Mouse (Mus musculus) spleen, postnatal 14 days (tissue): ENCODE measurements around the gene Gast.
"Not testable (repeated sequence)": the region's sequence is repeated elsewhere in the genome, so short reads cannot be mapped to it uniquely, and the experiment has no call there.

Experiments used
- DNase-seq, 2 experiments: peaks; one replicate each; pipeline ENCODE4 v3.0.0; 2021 to 2022; ENCODE audit warnings: low spot score in 2 of 2

The Gast gene

GRCm38 (mm10) chr11:100320701-100321410 is 13.4 kb upstream of the Gast start:
- not testable (repeated sequence) for DNase-seq

GRCm38 (mm10) chr11:100321479-100322305 is 12.5 kb upstream of the Gast start:
- DNase-seq = not testable (repeated sequence)

DNA sequence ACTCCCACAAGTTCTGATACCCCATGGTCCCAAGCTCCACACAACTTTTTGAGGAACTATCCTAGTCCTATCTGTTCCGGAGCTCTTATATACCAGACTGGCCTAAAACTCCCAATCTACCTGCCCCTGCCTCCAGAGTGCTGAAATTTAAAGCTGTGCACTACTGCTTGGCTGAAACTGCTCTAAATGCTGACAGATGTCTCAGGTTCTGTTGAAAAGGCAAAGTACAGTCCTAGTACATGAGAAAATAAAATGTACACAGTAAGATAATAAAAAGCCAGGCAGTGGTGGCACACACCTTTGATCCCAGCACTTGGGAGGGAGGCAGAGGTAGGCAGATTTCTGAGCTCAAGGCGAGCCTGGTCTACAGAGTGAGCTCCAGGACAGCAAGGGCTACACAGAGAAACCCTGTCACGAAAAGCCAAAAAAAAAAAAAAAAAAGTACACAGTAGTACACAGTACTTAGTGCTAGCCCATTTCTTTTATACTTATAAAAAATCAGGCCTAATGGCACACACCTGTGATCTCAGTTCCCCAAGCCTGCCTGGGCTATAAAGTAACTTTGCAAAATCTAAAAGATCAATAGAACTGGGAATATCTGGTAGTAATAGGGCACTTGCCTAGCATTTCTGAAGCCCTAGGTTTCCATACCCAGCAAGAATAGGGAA is 11.5 kb upstream of the Gast start:
- DNase-seq = no peak

- DNase-seq = peak in 1 of 2 experiments; percentile 61
Measured at GRCm38 (mm10) chr11:100323578-100323977, 10.6 kb upstream of the Gast start.

- DNase-seq = no peak
Measured at GRCm38 (mm10) chr11:100325062-100325629, 9.1 kb upstream of the Gast start.

- no peak for DNase-seq
Measured at GRCm38 (mm10) chr11:100327316-100327715, 6.9 kb upstream of the Gast start.

- DNase-seq = no peak
Measured at GRCm38 (mm10) chr11:100327761-100328160, 6.4 kb upstream of the Gast start.

DNA sequence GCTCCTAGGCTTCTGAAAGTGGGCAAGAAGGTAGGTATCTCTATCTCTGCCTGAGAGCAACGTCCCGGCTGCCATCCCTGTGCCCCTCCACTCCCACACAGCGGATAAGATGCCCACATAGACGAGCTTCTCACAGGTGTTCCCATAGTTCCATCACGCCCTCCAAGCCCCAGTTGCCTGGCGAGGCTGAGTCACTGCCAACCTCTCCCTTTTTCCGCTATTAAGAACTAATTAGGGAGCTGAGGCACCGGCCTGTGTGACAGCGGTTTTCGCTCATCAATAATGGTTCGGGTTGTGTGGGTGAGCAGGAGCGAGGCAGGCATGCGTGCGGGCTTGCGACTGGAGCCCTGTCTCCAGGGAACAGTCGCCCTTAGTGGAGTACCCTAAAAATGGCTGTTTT is 4.0 kb upstream of the Gast start:
- DNase-seq = no peak

DNA sequence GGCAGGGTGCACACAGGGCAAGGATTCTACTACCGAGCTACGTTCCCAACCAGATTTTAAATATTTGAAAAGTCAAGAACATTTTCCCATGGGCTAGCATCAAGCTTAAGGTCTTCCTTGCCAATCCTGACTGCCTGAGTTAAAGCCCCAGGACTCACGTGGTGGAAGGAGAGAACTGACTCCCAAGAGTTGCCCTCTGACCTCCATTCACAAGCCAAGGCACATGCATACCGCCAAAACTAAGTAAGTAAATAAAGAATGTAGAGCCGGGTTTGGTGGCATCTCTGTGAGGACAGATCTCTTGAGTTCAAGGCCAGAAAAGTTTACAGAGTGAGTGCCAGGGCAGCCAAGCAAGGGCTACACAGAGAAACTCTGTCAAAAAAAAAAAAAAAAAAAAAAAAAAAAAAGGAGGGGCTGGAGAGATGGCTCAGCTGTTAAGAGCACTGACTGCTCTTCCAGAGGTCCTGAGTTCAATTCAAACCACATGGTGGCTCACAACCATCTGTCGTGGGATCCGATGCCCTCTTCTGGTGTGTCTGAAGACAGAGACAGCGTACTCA is 3.3 kb upstream of the Gast start:
- not testable (repeated sequence) for DNase-seq

GRCm38 (mm10) chr11:100332766-100333515 is 1.3 kb upstream of the Gast start:
- no peak for DNase-seq

DNA sequence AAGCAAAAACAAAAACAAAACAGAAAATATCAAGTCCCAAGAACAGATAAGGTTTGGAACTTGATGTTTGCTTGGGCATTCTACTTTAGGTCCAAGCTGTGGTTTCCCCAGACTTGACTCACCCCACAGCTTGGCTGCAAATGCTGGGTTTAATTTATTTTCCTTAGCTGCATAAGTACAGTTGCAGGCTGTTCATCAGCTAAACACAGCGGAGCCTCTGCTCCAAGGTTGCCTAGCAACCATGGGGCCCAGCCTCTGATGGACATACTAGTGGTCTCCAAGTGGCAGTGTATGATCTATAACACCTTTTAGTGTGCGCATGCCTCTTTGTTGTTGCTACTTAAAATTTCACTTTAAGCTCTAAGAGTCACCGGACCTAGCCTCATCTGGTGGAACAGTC is 1.5 kb downstream of the Gast start:
- DNase-seq = no peak

DNA sequence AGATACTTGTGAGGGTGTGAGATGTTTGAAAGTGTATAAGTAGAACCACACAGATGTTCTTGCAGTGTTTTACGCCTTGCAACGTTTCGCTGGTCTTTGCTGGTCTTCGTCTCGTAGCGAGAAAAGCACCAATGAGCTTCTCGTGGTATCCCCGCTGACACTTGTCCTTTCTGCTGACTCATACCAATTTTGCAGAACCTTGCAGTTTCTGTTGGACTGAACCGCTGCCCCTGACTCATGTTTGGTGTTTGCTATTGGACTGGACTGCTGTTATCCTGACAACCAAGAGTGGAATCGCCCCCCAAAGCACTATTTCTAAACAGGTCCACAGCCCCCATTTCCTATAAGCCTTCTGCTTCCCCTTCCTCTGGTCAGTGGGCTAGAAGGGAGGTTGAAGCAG is 10.1 kb downstream of the Gast start:
- no peak for DNase-seq

GRCm38 (mm10) chr11:100352076-100352857 is 18.1 kb downstream of the Gast start:
- DNase-seq = peak in 1 of 2 experiments; percentile 23

DNA sequence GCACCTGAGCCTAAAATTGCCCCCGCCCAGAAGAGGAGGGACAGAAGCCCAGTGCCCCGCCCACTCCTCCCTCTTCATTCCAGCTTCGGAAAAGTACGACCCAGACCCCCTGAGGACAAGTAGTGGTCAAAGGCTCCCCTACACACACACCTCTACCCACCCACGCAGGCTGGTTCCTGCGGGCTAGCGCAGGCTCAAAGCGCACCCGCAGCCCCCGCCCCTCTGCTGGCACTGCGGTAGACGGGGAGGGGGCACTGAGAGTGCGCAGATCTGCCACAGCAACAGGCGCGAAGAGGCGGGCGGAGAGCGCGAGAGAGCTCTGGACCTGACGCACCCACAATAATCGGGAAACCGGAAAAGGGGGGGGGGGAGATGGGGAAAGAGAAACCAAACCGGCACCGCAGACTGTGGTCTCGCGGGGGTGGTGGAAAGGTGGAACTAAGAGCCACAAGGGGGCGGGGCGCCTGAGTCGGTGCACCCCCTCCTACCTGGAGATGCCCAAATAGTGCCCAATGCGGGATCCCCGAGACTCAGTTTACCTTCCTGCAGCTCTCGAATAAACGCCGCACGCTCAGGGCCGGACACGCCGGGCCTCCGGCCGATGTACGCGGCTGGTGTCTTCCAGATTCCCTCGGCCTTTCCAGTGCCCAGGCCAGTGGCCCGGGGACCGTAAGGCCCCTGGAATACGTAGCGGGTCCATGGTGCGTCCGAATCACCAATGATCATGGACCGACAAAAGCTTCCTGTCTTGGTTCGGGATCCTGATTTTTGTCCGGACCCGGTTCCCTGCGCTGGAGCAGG is 21.1 kb downstream of the Gast start:
- DNase-seq = peak in 1 of 2 experiments; percentile 26

DNA sequence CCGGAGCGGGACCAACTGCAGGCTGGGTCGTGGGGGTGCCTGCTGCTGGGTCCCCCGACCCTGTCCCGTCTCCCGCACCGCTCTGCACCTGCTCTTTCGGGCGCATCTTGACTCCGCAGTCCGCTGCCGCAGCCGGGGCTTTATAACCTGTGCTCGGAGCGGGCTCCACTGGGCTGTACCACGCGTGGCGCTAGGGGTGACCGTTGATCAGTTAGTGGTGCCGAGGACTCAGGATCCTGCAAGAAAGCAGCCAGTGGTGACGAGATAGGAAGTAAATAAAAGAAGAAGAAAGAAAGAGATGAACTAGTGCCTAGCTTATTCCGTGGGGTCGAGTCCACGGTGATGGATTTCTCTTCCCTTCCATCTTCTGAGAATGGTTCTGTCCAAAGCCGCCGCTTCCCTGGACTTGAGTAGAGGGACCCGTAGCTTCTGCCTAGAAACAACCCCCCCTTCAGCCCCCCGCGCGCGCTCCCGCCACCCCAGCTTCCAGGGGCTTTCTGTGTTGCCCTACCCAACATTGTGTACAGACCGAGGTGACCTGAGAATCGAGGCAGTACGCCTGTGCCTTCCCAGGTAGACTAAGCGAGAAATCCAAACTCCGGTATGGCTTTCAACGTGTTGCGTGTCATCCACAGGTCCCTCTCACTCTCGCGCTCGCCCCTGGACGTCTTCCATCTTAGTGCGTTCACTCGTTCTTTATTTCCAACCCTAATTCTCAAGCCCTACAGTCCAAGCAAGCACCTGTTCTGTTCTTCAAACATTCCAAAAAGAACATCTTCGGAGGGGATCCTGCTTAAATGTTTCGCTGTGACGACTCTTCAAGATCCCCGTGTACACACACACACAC is 22.0 kb downstream of the Gast start, which contains the start of gene Hap1:
Gene Hap1, minus strand, starts transcription at position 157 of the 847 bp plus-strand sequence.
- DNase-seq = peak in 1 of 2 experiments; percentile 32

GRCm38 (mm10) chr11:100356819-100357211 is 22.6 kb downstream of the Gast start:
- DNase-seq = no peak

- no peak for DNase-seq
Measured at GRCm38 (mm10) chr11:100357408-100357807, 23.2 kb downstream of the Gast start.

- DNase-seq = no peak
Measured at GRCm38 (mm10) chr11:100360175-100360574, 26.0 kb downstream of the Gast start.
